Mouse (Mus musculus): ENCODE measurements around the gene Cdnf. TPM values are rescaled to one million over a fixed set of nuclear protein-coding genes. Genes with fewer than 3 reads are reported as not detected.
A peak's percentile ranks its signal among the peaks of the same experiment; 100 is the strongest.

Cdnf gene
- polyA plus RNA-seq, 1 experiment from 2014 or later, result 0.16 TPM

GRCm38 (mm10) chr2:3526288-3526687 lies 13.5 kb downstream of the Cdnf start:
- Histone ChIP-seq H3K9me3 (replicated peaks) (no peaks in the 10 kb centered on the region), H3K4me1 (no peaks in the 10 kb centered on the region), H3K4me3 (no peak overlapping the region), H3K27me3 (ENCODE audit: low read depth, poor library complexity, severe bottlenecking) (no peaks in the 10 kb centered on the region), H3K36me3 (no peaks in the 10 kb centered on the region), H3K27ac (replicated peaks) (no peak overlapping the region)
- no peak for DNase-seq (ENCODE audit: low spot score)
- WGBS, result 85% methylated on average over 6 of the region's 6 CpGs

GRCm38 (mm10) chr2:3541307-3542079 lies 28.7 kb downstream of the Cdnf start:
- H3K4me1 ChIP-seq, result no peaks in the 10 kb centered on the region
- no peaks in the 10 kb centered on the region for H3K9me3 ChIP-seq (replicated peaks)
- no peak overlapping the region for H3K27ac ChIP-seq (replicated peaks)
- no peaks in the 10 kb centered on the region for H3K27me3 ChIP-seq (ENCODE audit: low read depth, poor library complexity, severe bottlenecking)
- H3K36me3 ChIP-seq, result no peaks in the 10 kb centered on the region
- no peak for DNase-seq (ENCODE audit: low spot score)
- no peak overlapping the region for H3K4me3 ChIP-seq
- WGBS, result 76% methylated on average over 9 of the region's 9 CpGs

GRCm38 (mm10) chr2:3546055-3546454 lies 33.2 kb downstream of the Cdnf start:
- H3K27me3 ChIP-seq (ENCODE audit: low read depth, poor library complexity, severe bottlenecking), result no peaks in the 10 kb centered on the region
- no peaks in the 10 kb centered on the region for H3K4me1 ChIP-seq
- H3K27ac ChIP-seq (replicated peaks), result no peak overlapping the region
- H3K4me3 ChIP-seq, result no peak overlapping the region
- 82% methylated on average over 2 of the region's 2 CpGs for whole genome bisulfite sequencing
- no peaks in the 10 kb centered on the region for H3K9me3 ChIP-seq (replicated peaks)
- H3K36me3 ChIP-seq, result no peaks in the 10 kb centered on the region
- DNase-seq (ENCODE audit: low spot score), result no peak

- Histone ChIP-seq H3K27ac (replicated peaks) (no peak overlapping the region), H3K4me1 (no peaks in the 10 kb centered on the region), H3K36me3 (no peaks in the 10 kb centered on the region), H3K9me3 (replicated peaks) (no peaks in the 10 kb centered on the region), H3K27me3 (ENCODE audit: low read depth, poor library complexity, severe bottlenecking) (no peaks in the 10 kb centered on the region), H3K4me3 (no peak overlapping the region)
- peak; percentile 46 for DNase-seq (ENCODE audit: low spot score)
- WGBS, result 5% methylated on average over 4 of the region's 4 CpGs
Observed at GRCm38 (mm10) chr2:3546588-3546987, 33.8 kb downstream of the Cdnf start.

- 74% methylated on average over 12 of the region's 12 CpGs for WGBS
- no peak for DNase-seq (ENCODE audit: low spot score)
- no peaks in the 10 kb centered on the region for H3K4me1 ChIP-seq
- no peaks in the 10 kb centered on the region for H3K36me3 ChIP-seq
- H3K9me3 ChIP-seq (replicated peaks), result no peaks in the 10 kb centered on the region
- H3K4me3 ChIP-seq, result no peak within 1 kb of the TSS
- no peaks in the 10 kb centered on the region for H3K27me3 ChIP-seq (ENCODE audit: low read depth, poor library complexity, severe bottlenecking)
- H3K27ac ChIP-seq (replicated peaks), result no peak within 1 kb of the TSS
Observed at GRCm38 (mm10) chr2:3570186-3570585, 57.4 kb downstream of the Cdnf start, which contains the start of gene Fam107b. Gene Fam107b, plus strand, starts transcription at chr2:3570488.

- no peak for DNase-seq (ENCODE audit: low spot score)
- Histone ChIP-seq H3K4me3 (no peak overlapping the region), H3K27ac (replicated peaks) (no peak overlapping the region), H3K27me3 (ENCODE audit: low read depth, poor library complexity, severe bottlenecking) (no peaks in the 10 kb centered on the region), H3K9me3 (replicated peaks) (no peaks in the 10 kb centered on the region), H3K36me3 (no peaks in the 10 kb centered on the region), H3K4me1 (no peaks in the 10 kb centered on the region)
- WGBS, result 92% methylated on average over 11 of the region's 11 CpGs
Observed at GRCm38 (mm10) chr2:3570606-3571005, 57.8 kb downstream of the Cdnf start.

- H3K4me1 ChIP-seq, result no peaks in the 10 kb centered on the region
- H3K27me3 ChIP-seq (ENCODE audit: low read depth, poor library complexity, severe bottlenecking), result no peaks in the 10 kb centered on the region
- WGBS, result 90% methylated on average over 7 of the region's 7 CpGs
- no peaks in the 10 kb centered on the region for H3K36me3 ChIP-seq
- H3K4me3 ChIP-seq, result no peak overlapping the region
- no peak overlapping the region for H3K27ac ChIP-seq (replicated peaks)
- no peaks in the 10 kb centered on the region for H3K9me3 ChIP-seq (replicated peaks)
- no peak for DNase-seq (ENCODE audit: low spot score)
Observed at GRCm38 (mm10) chr2:3573883-3574282, 61.1 kb downstream of the Cdnf start.

- 92% methylated on average over 1 of the region's 1 CpGs for WGBS
- Histone ChIP-seq H3K9me3 (replicated peaks) (no peaks in the 10 kb centered on the region), H3K27me3 (ENCODE audit: low read depth, poor library complexity, severe bottlenecking) (no peaks in the 10 kb centered on the region), H3K36me3 (no peaks in the 10 kb centered on the region), H3K4me1 (no peaks in the 10 kb centered on the region), H3K4me3 (no peak overlapping the region), H3K27ac (replicated peaks) (no peak overlapping the region)
- DNase-seq (ENCODE audit: low spot score), result no peak
Observed at GRCm38 (mm10) chr2:3575140-3575539, 62.3 kb downstream of the Cdnf start.

Other genes with a start within 250 kb of the Cdnf start
- gene Nmt2, start 228.8 kb upstream of the Cdnf start, polyA plus RNA-seq (2016; fragmentation: Nextera tagmentation; extraction: Ambion mirVana), result 67.1 and 68.4 TPM in 2 replicates
- gene Rpp38, start 180.4 kb upstream of the Cdnf start, polyA plus RNA-seq (2016; fragmentation: Nextera tagmentation; extraction: Ambion mirVana), result 23.4 and 23.5 TPM in 2 replicates
- 0.41 TPM in 1 of 2 replicates, not detected in the other for gene Acbd7, start 176.9 kb upstream of the Cdnf start, polyA plus RNA-seq (2016; fragmentation: Nextera tagmentation; extraction: Ambion mirVana)
- gene Olah, start 115.8 kb upstream of the Cdnf start, polyA plus RNA-seq (2016; fragmentation: Nextera tagmentation; extraction: Ambion mirVana), result not detected in 2 replicates
- not detected in 2 replicates for gene Meig1, start 90.4 kb upstream of the Cdnf start, polyA plus RNA-seq (2016; fragmentation: Nextera tagmentation; extraction: Ambion mirVana)
- gene Dclre1c, start 88.9 kb upstream of the Cdnf start, polyA plus RNA-seq (2016; fragmentation: Nextera tagmentation; extraction: Ambion mirVana), result 7.7 and 7.8 TPM in 2 replicates
- gene Suv39h2, start 38.0 kb upstream of the Cdnf start, polyA plus RNA-seq (2016; fragmentation: Nextera tagmentation; extraction: Ambion mirVana), result 36.3 and 40.5 TPM in 2 replicates
- 9.9 and 10.9 TPM in 2 replicates for gene Gm45902, start 240 bp upstream of the Cdnf start, polyA plus RNA-seq (2016; fragmentation: Nextera tagmentation; extraction: Ambion mirVana)
- 134 and 141 TPM in 2 replicates for gene Hspa14, start 216 bp upstream of the Cdnf start, polyA plus RNA-seq (2016; fragmentation: Nextera tagmentation; extraction: Ambion mirVana)
- gene Fam107b, start 57.5 kb downstream of the Cdnf start, polyA plus RNA-seq (2016; fragmentation: Nextera tagmentation; extraction: Ambion mirVana), result 39.3 and 43.1 TPM in 2 replicates

Data from midbrain, embryonic 10.5 days (tissue).